Mouse (Mus musculus) R1 (cell line): ENCODE measurements around the gene Habp2.

Source experiments
- DNase-seq: peaks from one replicate; pipeline ENCODE4 v3.0.0-alpha.2; 2018; ENCODE audit warnings: low read depth, low spot score

The Habp2 gene

GRCm38 (mm10) chr19:56286866-56287265 lies at the start of gene Habp2:
TSS of gene Habp2 (plus strand) at chr19:56287137.
- no peak for DNase-seq

GRCm38 (mm10) chr19:56238501-56238900 lies 48.4 kb upstream of the Habp2 start:
- DNase-seq: no peak

GRCm38 (mm10) chr19:56245201-56245600 lies 41.7 kb upstream of the Habp2 start:
- DNase-seq: no peak

GRCm38 (mm10) chr19:56252815-56253214 lies 34.1 kb upstream of the Habp2 start:
- no peak for DNase-seq

GRCm38 (mm10) chr19:56253271-56253670 lies 33.7 kb upstream of the Habp2 start:
- no peak for DNase-seq

- peak; percentile 64 for DNase-seq
Measured at GRCm38 (mm10) chr19:56254751-56255150, 32.2 kb upstream of the Habp2 start.

GRCm38 (mm10) chr19:56255506-56255905 lies 31.4 kb upstream of the Habp2 start:
- peak; percentile 58 for DNase-seq

- DNase-seq: no peak
Measured at GRCm38 (mm10) chr19:56256235-56256634, 30.7 kb upstream of the Habp2 start.

GRCm38 (mm10) chr19:56256741-56257140 lies 30.2 kb upstream of the Habp2 start:
- no peak for DNase-seq

GRCm38 (mm10) chr19:56263696-56264095 lies 23.2 kb upstream of the Habp2 start:
- DNase-seq: peak; percentile 33

- DNase-seq: no peak
Measured at GRCm38 (mm10) chr19:56264175-56264574, 22.8 kb upstream of the Habp2 start.

- DNase-seq: no peak
Measured at GRCm38 (mm10) chr19:56265149-56265548, 21.8 kb upstream of the Habp2 start.

- no peak for DNase-seq
Measured at GRCm38 (mm10) chr19:56272081-56272480, 14.9 kb upstream of the Habp2 start.

- DNase-seq: no peak
Measured at GRCm38 (mm10) chr19:56277140-56277804, 9.7 kb upstream of the Habp2 start.

GRCm38 (mm10) chr19:56277951-56278350 lies 9.0 kb upstream of the Habp2 start:
- no peak for DNase-seq

GRCm38 (mm10) chr19:56278366-56278765 lies 8.6 kb upstream of the Habp2 start:
- DNase-seq: no peak

GRCm38 (mm10) chr19:56285222-56285621 lies 1.7 kb upstream of the Habp2 start:
- DNase-seq: no peak

- no peak for DNase-seq
Measured at GRCm38 (mm10) chr19:56287580-56288367, 837 bp downstream of the Habp2 start.

GRCm38 (mm10) chr19:56288436-56288835 lies 1.5 kb downstream of the Habp2 start:
- DNase-seq: no peak

GRCm38 (mm10) chr19:56289642-56290041 lies 2.7 kb downstream of the Habp2 start:
- no peak for DNase-seq

- DNase-seq: no peak
Measured at GRCm38 (mm10) chr19:56291898-56292297, 5.0 kb downstream of the Habp2 start.

- DNase-seq: peak; percentile 48
Measured at GRCm38 (mm10) chr19:56292335-56292734, 5.4 kb downstream of the Habp2 start.
